Mouse (Mus musculus) left cerebral cortex, postnatal 36 days (tissue): ENCODE results near the gene Gpr107. TPM values are rescaled to one million over a fixed set of nuclear protein-coding genes. Genes with fewer than 3 reads are reported as not detected.
"Not testable (repeated sequence)": the region's sequence is repeated elsewhere in the genome, so short reads cannot be mapped to it uniquely, and the experiment has no call there.

Experiments
- DNase-seq, 2 experiments: peaks; one replicate each; pipeline ENCODE4 v3.0.0; 2021 to 2022; ENCODE audit warnings: low spot score in 2 of 2, mixed read lengths in 1 of 2
- intact Hi-C: fragments of 180-260 bp; cut with DNase I; formaldehyde crosslinking; loops from one replicate; pipeline ENCODE4 v1.15.1; 2025
- total RNA-seq, 2 experiments: library from RNA; stranded (reverse); gene quantifications; 2 replicates each; pipeline ENCODE4 v1.2.3; 2021

Gene Gpr107
- total RNA-seq, 2 experiments from 2014 or later, result 43.4 to 54.4 TPM

DNA sequence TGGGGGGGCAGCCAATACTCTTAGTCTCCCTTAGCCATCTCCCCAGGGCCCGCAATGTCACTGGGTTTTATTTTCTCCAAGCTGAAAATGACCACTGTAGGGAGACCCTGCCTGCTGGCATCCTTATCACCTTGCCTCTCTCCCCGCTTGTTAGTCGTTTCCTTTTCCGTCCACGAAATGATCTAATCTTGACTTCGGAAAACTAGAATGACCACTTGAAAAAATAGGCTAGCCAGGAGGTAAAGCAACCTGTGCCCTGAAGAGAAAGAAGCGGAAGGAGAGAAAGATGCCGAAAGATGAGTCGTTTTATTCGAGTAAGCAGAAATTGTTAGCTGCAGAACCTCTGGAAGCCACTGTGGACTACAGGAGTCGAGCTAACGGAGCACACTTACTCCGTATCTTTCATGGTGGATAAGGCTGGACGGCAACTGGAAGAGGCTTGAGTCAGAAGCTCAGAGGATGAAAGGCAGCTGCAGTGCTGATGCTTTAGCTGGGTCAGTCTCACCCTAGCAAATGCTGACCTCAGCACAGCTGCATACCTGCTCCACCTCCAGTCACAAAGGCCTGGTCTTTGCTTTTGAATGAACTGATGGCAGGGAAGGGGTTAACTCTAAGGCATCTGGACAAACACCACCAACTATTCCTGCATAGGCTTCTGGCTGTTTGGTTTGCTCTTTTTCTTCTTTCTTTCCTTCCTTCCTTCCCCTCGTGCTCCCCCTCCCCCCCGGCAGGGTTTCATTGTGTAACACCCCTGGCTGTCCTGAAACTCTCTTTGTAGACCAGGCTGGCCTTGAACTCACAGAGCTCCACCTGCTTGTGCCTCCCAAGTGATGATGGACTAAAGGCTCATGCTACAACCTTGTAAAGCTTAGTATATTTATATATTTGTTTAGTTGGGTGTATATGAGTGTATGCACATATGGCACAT is 8.1 kb upstream of the Gpr107 start:
- intact Hi-C loops, result no loop called here
- DNase-seq, result no peak

DNA sequence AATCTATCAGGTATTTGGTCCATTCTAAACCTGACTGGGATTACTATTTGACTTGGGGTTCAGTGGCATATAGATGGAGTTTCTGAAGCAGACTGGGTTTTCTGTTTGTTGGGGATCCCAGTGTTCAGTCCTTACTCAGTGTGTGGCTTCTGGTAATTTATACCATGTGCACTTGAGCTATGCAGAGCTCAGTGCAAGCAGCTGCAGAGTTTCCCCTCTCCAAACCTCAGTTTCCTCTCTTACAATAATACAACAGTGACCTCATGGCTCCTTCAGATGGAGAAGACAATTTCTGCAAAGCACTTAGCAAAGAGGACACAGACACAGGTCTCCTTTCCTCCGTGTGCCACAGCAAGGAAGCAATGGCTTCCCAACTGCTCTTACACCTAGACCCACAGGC is 7.2 kb upstream of the Gpr107 start:
- intact Hi-C loops, result no loop called here
- no peak for DNase-seq

DNA sequence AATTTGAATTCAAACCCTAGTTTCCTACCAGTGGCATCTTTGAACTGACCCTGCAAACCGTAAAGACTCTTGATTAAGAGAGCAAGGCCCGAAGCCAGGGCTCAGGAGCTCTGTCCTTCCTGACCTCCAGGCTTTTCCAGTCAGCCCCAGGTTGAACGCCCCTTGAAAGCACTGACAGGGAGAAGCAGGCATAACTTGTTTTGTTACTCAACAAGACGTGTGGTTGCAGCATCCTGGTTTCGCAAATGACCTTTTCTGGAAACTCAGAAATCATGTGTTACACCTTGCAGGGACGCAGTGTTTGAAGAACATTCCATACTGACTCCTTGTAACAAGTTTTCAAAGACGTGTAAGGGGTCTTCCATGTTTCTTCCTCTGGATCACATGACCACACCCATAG is 5.1 kb upstream of the Gpr107 start:
- DNase-seq, result no peak
- intact Hi-C loops, result no loop called here

DNA sequence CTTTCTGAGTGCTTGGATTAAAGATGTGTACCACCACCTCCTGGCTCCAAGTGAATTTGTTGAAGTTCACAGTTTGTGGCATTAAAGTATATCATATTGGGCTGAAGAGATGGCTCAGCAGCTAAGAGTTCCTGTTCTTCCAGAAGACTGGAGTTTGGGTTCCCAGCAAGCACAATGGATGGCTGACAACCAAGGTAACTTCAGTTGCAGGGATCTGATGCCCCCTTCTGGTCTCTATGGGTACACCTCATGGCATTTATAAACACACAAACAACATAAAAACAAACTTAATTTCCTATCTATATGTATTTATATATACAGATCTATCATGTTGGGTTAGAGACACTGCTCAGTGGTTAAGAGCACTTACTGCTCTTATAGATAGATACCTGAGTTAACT is 1.4 kb upstream of the Gpr107 start:
- intact Hi-C loops, result loop anchor here (5.0 kb wide), 1 partner anchor 128 kb away; no protein-coding TSS in a partner anchor

DNA sequence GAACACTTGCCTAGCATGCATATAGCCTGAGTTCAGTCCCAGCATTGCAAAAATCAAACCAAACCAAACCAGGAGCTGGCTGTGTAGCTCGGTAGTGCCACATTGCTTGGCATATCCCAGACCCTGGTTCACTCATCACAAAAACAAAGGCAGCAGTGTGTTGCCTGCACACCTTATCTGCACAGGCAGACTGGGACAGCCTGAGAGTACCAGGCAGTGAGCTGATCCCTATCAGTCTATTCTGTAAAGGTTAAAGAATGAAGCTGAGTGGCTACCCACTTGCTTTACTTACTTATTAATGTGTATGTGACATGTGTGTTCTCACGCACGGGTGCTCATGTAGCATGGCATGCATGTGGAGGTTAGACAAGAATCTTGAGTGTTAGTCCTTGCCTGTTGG is 4.7 kb downstream of the Gpr107 start:
- no peak for DNase-seq
- intact Hi-C loops, result no loop called here

More for the DNA sequence above, 1.4 kb upstream of the Gpr107 start:
- DNase-seq, result no peak

DNA sequence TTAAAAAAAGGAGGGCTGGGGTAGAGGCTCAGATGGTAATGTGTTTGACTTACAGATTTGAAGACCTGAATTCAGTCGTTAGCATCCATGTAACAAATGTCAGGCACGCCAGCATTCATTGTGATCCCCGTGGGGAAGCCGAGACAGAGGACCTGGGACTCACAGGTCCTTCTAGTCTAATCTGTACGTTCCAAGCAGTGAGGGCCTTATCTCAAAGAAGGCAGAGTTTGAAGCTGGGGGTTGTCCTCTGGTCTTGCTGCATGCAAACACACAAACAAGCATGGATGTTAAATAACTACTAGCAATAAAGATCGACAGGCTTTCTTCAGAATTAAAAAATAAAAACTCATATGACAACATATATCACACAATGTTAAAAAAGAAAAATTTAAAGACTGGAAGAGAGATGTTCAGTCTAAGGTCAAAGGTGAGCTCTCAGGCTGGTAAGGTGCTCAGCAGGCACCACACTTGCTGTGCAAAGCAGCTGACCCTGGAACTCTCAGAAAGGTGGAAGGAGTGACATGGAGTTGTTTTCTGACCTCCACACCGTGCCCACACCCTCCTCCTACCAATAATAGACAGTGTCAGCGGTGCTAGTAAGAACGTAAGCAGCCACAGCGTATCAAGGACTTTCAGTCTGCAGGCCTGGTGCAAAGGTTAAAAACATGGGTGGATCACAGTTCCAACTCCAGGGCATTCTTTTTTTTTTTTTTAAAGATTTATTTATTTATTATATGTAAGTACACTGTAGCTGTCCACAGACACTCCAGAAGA is 8.2 kb downstream of the Gpr107 start:
- intact Hi-C loops, result no loop called here
- no peak for DNase-seq

DNA sequence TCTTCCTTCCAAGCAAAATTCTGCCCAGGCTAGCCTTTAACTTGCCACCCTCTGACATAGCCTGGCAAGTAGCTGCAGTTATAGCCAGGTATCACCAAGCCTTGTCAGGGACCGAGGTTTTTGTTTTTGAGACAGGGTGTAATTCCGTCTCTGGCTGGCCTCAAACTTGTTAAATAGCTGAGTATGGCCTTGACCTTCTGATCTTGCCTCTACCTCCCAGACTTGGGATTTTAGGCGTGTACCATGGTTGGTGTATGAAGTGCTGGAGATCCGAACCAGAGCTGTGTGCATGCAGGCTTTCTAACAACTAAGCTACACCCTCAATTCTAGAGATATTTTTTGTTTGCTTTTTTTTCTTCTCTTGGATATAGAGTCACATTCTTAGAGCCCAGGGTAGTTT is 9.5 kb downstream of the Gpr107 start:
- DNase-seq, result no peak
- intact Hi-C loops, result no loop called here

DNA sequence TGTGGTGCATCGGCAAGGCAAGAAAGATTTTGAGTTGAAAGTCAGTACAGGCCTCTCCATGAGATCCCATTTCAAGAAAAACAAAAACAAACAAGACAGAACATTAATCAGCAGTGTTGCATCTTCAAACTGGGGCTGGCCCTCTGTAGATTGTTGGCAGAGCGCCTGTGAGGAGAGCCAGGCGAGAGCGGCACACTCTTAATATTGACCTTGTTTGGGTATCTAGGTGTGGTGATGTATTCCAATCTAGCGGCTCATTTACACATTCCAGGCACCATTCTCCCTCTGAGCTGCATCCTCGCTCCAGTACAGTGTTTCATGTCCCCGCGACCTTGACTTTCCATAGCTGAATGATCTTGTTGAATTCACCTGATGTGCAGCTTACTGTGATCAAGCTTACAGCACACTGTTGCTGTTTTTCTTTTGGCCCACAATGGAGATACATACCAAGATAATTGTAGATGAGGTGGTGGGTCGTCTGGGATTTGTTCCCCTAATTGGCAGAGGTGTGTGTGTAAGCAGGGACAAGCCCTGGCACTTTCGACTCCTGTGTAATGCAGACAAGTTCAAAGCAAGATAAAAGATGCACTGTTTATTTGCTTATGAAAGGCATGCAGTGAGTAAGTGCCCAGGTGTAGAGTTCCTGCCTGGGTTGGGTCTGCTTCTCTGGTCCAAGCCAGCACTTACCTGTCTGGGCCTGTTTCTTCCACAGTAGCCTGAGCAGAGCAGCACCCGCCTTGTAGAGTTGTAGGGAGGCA is 11.4 kb downstream of the Gpr107 start:
- DNase-seq, result no peak
- intact Hi-C loops, result no loop called here

DNA sequence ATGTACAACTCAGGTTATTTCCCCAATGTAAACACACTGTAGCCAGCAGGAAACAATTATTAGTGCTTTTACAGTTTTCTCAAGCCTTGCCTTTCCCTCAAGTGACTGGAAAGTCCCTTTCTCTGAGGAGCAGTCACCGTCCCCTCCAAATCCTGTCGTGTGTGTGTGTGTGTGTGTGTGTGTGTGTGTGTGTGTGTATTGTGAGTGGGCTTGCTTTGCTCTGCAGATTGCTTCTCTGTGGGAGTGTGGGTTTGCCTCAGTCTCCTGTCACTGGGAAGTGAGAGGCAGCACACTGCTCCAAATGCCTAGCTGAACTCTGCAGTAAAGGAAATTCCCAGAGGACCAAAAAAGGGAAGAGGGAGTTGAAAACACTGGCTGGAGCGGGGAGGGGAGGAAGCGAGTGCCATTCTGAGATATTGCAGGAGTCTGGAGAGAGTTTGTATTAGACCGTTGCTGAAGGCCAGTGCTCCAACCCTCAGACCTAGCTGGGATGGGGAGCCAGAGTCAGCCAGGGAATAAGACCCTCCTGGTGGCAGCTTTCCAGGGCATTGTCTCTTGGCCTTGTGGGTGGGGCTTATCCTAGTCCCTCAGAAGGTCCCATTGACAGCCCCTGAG is 12.8 kb downstream of the Gpr107 start:
- DNase-seq, result peak in 1 of 2 experiments; percentile 35
- intact Hi-C loops, result no loop called here

DNA sequence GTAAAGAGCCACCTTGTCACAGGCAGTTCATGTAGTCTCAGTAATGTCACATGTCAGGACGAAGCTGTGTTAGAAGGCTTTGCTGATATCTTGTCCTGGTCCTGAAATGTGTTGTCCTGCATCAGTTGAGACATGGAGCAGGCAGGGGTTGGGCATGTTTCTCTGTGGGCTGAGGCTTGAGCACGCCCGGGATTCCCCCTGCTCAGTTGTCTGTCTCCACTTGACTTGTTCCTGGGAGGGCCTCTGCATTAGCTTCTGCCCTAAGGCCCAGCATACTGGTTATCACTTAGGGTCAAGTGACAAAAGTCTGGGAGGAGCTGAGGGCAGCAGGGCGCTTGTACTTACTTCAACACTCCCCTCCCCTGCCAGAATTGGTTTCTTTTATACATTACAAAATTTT is 13.4 kb downstream of the Gpr107 start:
- no peak for DNase-seq
- intact Hi-C loops, result no loop called here

DNA sequence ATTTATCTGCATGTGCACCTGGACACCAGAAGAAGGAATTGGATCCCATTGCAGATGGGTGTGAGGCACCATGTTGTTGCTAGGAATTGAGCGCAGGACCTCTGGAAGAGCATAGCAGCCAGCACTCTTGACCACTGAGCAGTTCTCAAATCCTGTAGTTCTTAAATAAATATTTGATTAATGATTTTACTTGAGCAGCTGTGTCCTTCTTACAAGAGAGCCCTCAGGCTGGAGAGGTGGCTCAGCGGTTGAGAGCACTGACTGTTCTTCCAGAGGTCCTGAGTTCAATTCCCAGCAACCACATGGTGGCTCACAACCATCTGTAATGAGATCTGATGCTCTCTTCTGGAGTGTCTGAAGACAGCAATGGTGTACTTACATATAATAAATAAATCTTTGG is 15.5 kb downstream of the Gpr107 start:
- intact Hi-C loops, result not testable (repeated sequence)

DNA sequence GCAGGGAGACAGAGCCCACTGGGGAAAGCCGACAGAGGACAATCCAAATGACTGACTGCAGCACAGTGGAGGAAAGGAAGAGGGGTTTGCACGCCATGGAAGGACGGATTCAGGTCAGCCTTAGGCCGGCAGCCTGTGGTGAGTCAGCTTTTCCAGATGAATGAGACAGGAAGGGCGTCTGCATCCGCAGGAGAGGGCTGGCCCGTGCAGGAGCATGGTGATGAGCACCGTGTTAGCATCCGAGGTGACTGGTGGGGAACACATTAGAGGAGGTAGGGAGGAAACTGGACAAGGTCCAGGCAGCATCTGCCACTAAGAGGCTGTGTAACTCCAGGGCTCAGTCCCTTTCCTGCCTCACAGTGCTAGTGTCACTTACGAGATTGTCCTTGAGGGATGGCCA is 16.9 kb downstream of the Gpr107 start:
- DNase-seq, result no peak
- intact Hi-C loops, result no loop called here

More for the DNA sequence above, 15.5 kb downstream of the Gpr107 start:
- not testable (repeated sequence) for DNase-seq

DNA sequence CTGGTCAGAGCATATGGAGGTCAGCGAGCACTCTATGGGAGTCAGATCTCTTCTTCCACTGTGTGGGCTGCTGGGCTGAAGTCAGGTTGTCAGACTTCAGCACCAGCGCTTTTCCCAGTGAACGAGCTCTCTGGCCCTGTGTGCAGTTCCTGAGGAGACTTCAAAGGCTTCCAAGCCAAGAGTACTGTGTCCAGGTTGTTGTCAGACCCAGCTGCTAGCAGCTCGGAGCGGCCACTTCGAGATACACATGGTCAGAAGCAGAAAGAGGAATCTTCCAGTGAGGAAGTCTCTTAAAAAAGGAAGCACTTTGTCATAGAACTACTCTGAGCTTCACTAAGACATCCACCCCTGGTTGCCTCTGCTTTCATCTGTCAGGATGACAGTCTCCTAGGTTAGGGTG is 18.0 kb downstream of the Gpr107 start:
- intact Hi-C loops, result no loop called here
- DNase-seq, result no peak

DNA sequence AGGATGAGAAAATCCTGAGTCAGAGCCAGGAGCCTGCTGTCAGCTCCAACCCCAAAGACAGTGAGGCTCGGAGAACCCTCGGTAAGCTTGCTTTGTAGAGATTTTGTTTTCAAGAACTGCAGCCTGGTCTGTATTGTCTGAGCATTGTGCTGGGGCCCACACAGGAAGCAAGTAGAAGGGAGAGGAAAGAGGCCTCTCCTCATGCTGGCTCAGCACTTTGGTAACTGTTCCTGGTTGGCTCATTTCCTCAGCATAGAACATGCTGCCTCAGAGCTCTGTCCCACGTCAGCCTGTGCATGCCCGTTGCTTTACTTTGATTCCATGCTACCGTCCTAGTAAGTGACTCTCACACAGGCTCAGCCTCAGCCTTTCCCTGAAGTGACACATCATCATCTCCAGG is 19.9 kb downstream of the Gpr107 start:
- DNase-seq, result no peak
- intact Hi-C loops, result no loop called here

DNA sequence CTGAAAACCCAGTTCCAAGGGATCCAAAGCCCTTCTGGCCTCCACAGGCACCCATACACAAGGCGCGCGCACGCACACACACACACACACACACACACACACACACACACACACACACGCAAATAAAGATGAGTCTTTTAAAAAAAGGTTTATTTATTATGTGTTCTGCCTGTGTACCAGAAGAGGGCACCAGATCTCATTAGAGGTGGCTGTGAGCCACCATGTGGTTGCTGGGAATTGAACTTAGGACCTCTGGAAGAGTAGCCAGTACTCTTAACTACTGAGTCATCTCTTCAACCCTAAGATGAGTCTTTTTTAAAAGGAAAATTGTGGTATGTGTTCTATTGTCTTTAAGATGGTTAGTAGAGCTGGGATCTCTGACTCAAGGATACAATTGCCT is 20.4 kb downstream of the Gpr107 start:
- DNase-seq, result no peak
- intact Hi-C loops, result no loop called here

DNA sequence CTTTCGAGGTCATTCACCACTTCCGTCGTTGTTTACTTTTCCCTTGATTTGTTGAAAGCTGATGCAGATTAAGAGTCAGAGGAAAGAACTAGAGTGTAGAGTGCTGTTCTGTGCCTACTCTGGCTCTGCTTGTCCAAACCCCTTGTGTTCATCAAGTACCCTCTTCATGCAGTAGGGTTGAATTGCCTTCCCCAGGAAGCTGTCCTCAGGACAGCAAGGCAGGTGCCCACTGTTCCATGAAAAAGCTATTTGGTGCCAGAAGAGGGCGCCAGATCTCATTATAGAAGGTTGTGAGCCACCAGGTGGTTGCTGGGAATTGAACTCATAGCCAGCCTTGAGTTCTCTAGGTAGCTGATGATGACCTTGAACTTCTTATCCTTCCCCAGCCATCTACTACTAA is 21.2 kb downstream of the Gpr107 start:
- no peak for DNase-seq
- intact Hi-C loops, result no loop called here

DNA sequence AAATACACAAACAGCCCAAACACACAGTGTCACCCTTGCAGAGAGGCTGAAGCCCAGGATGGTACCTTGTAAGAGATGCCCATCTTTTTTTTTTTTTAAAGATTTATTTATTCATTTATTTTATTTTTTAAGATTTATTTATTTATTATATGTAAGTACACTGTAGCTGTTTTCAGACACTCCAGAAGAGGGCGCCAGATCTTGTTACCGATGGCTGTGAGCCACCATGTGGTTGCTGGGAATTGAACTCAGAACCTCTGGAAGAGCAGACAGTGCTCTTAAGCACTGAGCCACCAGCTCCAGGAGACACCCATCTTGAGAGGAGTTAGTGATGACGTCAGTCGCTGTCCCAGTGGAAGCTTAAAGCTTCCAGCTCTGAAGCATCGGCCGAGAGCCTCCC is 26.5 kb downstream of the Gpr107 start:
- DNase-seq, intact Hi-C loops: not testable (repeated sequence)

DNA sequence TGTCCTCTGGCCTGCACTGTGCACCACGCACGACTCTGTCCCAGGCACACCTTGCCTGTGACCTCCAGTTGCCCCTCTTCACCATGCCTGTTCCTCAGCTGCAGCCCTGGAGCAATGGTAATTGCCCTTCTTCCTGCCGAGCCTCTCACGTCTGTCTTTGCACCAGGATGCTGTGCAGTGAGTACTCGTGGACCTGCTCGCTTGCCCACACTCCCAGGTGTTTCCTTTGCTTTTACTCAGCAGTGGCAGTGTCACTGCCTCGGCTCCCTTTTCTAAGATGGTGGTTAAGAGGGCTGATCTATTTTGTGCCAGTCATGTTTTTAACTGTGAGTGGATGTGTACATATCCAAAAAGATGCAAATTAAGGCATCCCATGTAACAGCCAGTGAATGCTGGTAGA is 27.4 kb downstream of the Gpr107 start:
- intact Hi-C loops, result no loop called here
- no peak for DNase-seq

DNA sequence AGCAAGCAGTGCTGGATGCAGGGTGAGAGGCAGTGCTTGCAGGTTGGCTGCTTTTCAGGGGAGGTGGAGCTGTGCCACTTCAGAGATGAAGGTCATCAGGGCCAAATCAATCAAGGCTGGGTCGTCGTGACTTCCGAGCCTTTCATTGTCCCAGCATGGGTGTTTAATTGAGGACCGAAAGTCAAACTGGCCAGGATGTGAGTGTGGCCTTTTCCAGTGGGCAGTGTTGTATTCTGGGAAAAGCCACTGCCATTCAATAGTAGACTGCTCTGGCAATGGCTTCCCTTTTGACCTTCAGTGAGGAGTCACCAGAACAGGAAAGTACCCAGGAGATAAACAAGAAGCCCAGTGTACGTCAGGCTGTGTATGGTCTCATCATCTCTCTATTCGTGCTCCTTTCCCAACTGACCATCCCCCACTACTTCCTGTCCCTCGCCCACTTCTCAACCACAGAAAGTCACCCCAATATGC is 28.0 kb downstream of the Gpr107 start:
- intact Hi-C loops, result no loop called here
- DNase-seq, result no peak
